Mouse (Mus musculus): ENCODE data around the gene Col4a3. TPM values are rescaled to one million over a fixed set of nuclear protein-coding genes. Genes with fewer than 3 reads are reported as not detected.

Col4a3 gene
- total and polyA plus RNA-seq, 2 experiments from 2014 or later: 0.08 to 0.63 TPM

- H3K4me3 ChIP-seq (ENCODE audit: low read depth, low read length): no peak overlapping the region
- WGBS: 88% methylated on average over 3 of the region's 3 CpGs
- ATAC-seq (ENCODE audit: insufficient read depth, low read depth): no peak
Observed at GRCm38 (mm10) chr1:82575681-82576080, 11.0 kb upstream of the Col4a3 start.

GRCm38 (mm10) chr1:82576182-82576581, 10.5 kb upstream of the Col4a3 start:
- H3K9me3 ChIP-seq (replicated peaks; ENCODE audit: control insufficient read depth, low read length): no peaks in the 10 kb centered on the region
- TF ChIP-seq EP300 (IDR thresholded peaks at IDR 0.05; ENCODE audit: low read depth) (no peak), CTCF (IDR thresholded peaks at IDR 0.05; ENCODE audit: low read depth) (no peak)
- H3K4me3 ChIP-seq (ENCODE audit: low read depth, low read length): no peak overlapping the region
- no peaks in the 10 kb centered on the region for H3K36me3 ChIP-seq (replicated peaks; ENCODE audit: control insufficient read depth, insufficient read depth, low read length)
- DNase-seq (ENCODE audit: low spot score) (no peak), ATAC-seq (ENCODE audit: insufficient read depth, low read depth) (no peak)
- peaks cover 16% of the 10 kb centered on the region for H3K4me1 ChIP-seq (ENCODE audit: control insufficient read depth, insufficient read depth)
- no peaks in the 10 kb centered on the region for H3K27me3 ChIP-seq (ENCODE audit: control insufficient read depth, insufficient read depth, low read length)
- WGBS: 75% methylated on average over 2 of the region's 2 CpGs
- no peak overlapping the region for H3K4me2 ChIP-seq (ENCODE audit: low read depth, low read length)
- H3K9ac ChIP-seq (replicated peaks; ENCODE audit: low read depth, low read length): no peak overlapping the region
- no peak overlapping the region for H3K27ac ChIP-seq (ENCODE audit: low read depth)

More at GRCm38 (mm10) chr1:82575681-82576080, 11.0 kb upstream of the Col4a3 start:
- no peaks in the 10 kb centered on the region for H3K36me3 ChIP-seq (replicated peaks; ENCODE audit: control insufficient read depth, insufficient read depth, low read length)
- H3K9ac ChIP-seq (replicated peaks; ENCODE audit: low read depth, low read length): no peak overlapping the region
- no peak overlapping the region for H3K27ac ChIP-seq (ENCODE audit: low read depth)
- H3K27me3 ChIP-seq (ENCODE audit: control insufficient read depth, insufficient read depth, low read length): no peaks in the 10 kb centered on the region
- DNase-seq (ENCODE audit: low spot score): no peak
- TF ChIP-seq CTCF (IDR thresholded peaks at IDR 0.05; ENCODE audit: low read depth) (no peak), EP300 (IDR thresholded peaks at IDR 0.05; ENCODE audit: low read depth) (no peak)
- H3K4me2 ChIP-seq (ENCODE audit: low read depth, low read length): no peak overlapping the region
- no peaks in the 10 kb centered on the region for H3K9me3 ChIP-seq (replicated peaks; ENCODE audit: control insufficient read depth, low read length)
- H3K4me1 ChIP-seq (ENCODE audit: control insufficient read depth, insufficient read depth): peaks cover 16% of the 10 kb centered on the region

- H3K4me2 ChIP-seq (ENCODE audit: low read depth, low read length): no peak overlapping the region
- no peaks in the 10 kb centered on the region for H3K36me3 ChIP-seq (replicated peaks; ENCODE audit: control insufficient read depth, insufficient read depth, low read length)
- no peaks in the 10 kb centered on the region for H3K27me3 ChIP-seq (ENCODE audit: control insufficient read depth, insufficient read depth, low read length)
- WGBS: 81% methylated on average over 10 of the region's 10 CpGs
- TF ChIP-seq EP300 (IDR thresholded peaks at IDR 0.05; ENCODE audit: low read depth): no peak
- no peak overlapping the region for H3K9ac ChIP-seq (replicated peaks; ENCODE audit: low read depth, low read length)
- ATAC-seq (ENCODE audit: insufficient read depth, low read depth): no peak
- H3K9me3 ChIP-seq (replicated peaks; ENCODE audit: control insufficient read depth, low read length): no peaks in the 10 kb centered on the region
- H3K4me1 ChIP-seq (ENCODE audit: control insufficient read depth, insufficient read depth): peaks cover 16% of the 10 kb centered on the region
- DNase-seq (ENCODE audit: low spot score): no peak
- H3K4me3 ChIP-seq (ENCODE audit: low read depth, low read length): no peak overlapping the region
- H3K27ac ChIP-seq (ENCODE audit: low read depth): no peak overlapping the region
Observed at GRCm38 (mm10) chr1:82577339-82577738, 9.4 kb upstream of the Col4a3 start.

- Histone ChIP-seq H3K36me3 (replicated peaks; ENCODE audit: control insufficient read depth, insufficient read depth, low read length) (no peaks in the 10 kb centered on the region), H3K4me1 (ENCODE audit: control insufficient read depth, insufficient read depth) (peaks cover 16% of the 10 kb centered on the region), H3K9me3 (replicated peaks; ENCODE audit: control insufficient read depth, low read length) (no peaks in the 10 kb centered on the region), H3K9ac (replicated peaks; ENCODE audit: low read depth, low read length) (no peak overlapping the region), H3K4me3 (ENCODE audit: low read depth, low read length) (no peak overlapping the region), H3K27me3 (ENCODE audit: control insufficient read depth, insufficient read depth, low read length) (no peaks in the 10 kb centered on the region), H3K4me2 (ENCODE audit: low read depth, low read length) (peak overlapping the region; percentile 1; the same call in 1 of the 2 replicates), H3K27ac (ENCODE audit: low read depth) (peak overlapping the region; percentile 36)
- TF ChIP-seq CTCF (IDR thresholded peaks at IDR 0.05; ENCODE audit: low read depth): no peak
- no peak for TF ChIP-seq EP300 (IDR thresholded peaks at IDR 0.05; ENCODE audit: low read depth)
- 9% methylated on average over 3 of the region's 3 CpGs for WGBS
- DNase-seq (ENCODE audit: low spot score): peak; percentile 34
- peak; percentile 80 for ATAC-seq (ENCODE audit: insufficient read depth, low read depth)
Observed at GRCm38 (mm10) chr1:82577915-82578314, 8.8 kb upstream of the Col4a3 start.

GRCm38 (mm10) chr1:82578320-82578719, 8.4 kb upstream of the Col4a3 start:
- H3K4me2 ChIP-seq (ENCODE audit: low read depth, low read length): no peak overlapping the region; the same call in 1 of the 2 replicates
- no peak overlapping the region for H3K9ac ChIP-seq (replicated peaks; ENCODE audit: low read depth, low read length)
- H3K36me3 ChIP-seq (replicated peaks; ENCODE audit: control insufficient read depth, insufficient read depth, low read length): no peaks in the 10 kb centered on the region
- WGBS: 45% methylated on average over 4 of the region's 4 CpGs
- peak overlapping the region; percentile 36 for H3K27ac ChIP-seq (ENCODE audit: low read depth)
- H3K4me1 ChIP-seq (ENCODE audit: control insufficient read depth, insufficient read depth): peaks cover 16% of the 10 kb centered on the region
- H3K9me3 ChIP-seq (replicated peaks; ENCODE audit: control insufficient read depth, low read length): no peaks in the 10 kb centered on the region
- TF ChIP-seq CTCF (IDR thresholded peaks at IDR 0.05; ENCODE audit: low read depth) (no peak), EP300 (IDR thresholded peaks at IDR 0.05; ENCODE audit: low read depth) (no peak)
- DNase-seq (ENCODE audit: low spot score) (no peak), ATAC-seq (ENCODE audit: insufficient read depth, low read depth) (peak; percentile 36; the same call in 1 of the 2 replicates)
- H3K27me3 ChIP-seq (ENCODE audit: control insufficient read depth, insufficient read depth, low read length): no peaks in the 10 kb centered on the region
- no peak overlapping the region for H3K4me3 ChIP-seq (ENCODE audit: low read depth, low read length)

GRCm38 (mm10) chr1:82585981-82586380, 740 bp upstream of the Col4a3 start:
- Histone ChIP-seq H3K9ac (replicated peaks; ENCODE audit: low read depth, low read length) (no peak overlapping the region), H3K27ac (ENCODE audit: low read depth) (no peak overlapping the region), H3K9me3 (replicated peaks; ENCODE audit: control insufficient read depth, low read length) (no peaks in the 10 kb centered on the region), H3K4me3 (ENCODE audit: low read depth, low read length) (no peak overlapping the region), H3K4me2 (ENCODE audit: low read depth, low read length) (peak overlapping the region; percentile 81; the same call in 1 of the 2 replicates), H3K27me3 (ENCODE audit: control insufficient read depth, insufficient read depth, low read length) (no peaks in the 10 kb centered on the region), H3K36me3 (replicated peaks; ENCODE audit: control insufficient read depth, insufficient read depth, low read length) (no peaks in the 10 kb centered on the region), H3K4me1 (ENCODE audit: control insufficient read depth, insufficient read depth) (peaks cover 8% of the 10 kb centered on the region)
- DNase-seq (ENCODE audit: low spot score) (no peak), ATAC-seq (ENCODE audit: insufficient read depth, low read depth) (no peak)
- TF ChIP-seq EP300 (IDR thresholded peaks at IDR 0.05; ENCODE audit: low read depth) (no peak), CTCF (IDR thresholded peaks at IDR 0.05; ENCODE audit: low read depth) (no peak)
- WGBS: 72% methylated on average over 7 of the region's 7 CpGs

Measured in heart, postnatal 0 days (tissue).